ENCODE assay signal across 15 mouse cellular contexts in the genomic region with DNA sequence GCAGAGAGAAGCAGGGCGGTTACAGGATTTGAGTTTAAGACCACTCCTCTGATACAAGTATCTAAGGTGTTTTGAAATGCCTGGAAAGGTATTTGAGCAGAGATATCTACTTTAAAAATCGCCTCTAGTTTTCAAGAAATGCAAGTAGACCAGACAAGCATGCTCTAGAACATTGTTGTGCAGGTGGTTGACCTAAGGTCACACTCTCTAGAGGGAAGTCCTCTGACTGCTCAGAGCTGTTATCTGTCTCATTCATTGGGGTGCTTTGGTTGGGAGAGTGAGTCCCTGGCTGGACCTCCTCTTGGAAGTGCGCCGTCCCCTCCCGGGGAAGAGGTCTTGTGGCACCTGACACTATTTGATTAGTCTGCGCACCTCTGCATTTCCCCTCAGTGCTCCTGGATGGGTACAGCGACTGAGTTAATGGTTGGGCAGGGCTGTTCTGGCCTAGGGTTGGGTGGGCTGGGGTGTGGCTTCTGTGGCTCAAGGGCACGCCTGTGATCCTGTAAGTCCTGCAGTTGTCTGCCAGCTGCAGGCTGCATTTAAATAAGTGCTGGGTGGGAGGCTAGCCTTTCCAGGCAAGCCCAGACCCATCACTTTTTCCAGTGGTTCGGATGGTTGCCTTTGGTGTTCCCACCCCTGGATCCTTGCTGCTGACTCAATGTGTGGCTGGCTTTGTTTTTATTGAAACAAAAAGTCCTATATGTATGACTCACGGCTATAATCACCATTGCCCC.
DNase-seq lines count a peak whose midpoint lies in the region; ATAC-seq and TF ChIP-seq lines count a peak whose summit lies in the region.
"Had no signal": no experiment of that assay in that cellular context is flagged by ENCODE, and none has a peak within 500 bp of the region (broad histone marks: within the 10 kb centered on the region; RNA-seq: fewer than 3 reads in every experiment).

No protein-coding gene starts in this region.

- H3K36me3 ChIP-seq in forebrain, embryonic 11.5 days (ENCODE audit: control insufficient read depth, insufficient read depth, low read length) = no peaks in the 10 kb centered on the region
- no peaks in the 10 kb centered on the region for H3K36me3 ChIP-seq in forebrain, embryonic 16.5 days (ENCODE audit: control insufficient read depth, insufficient read depth)
- H3K36me3 ChIP-seq in limb, embryonic 12.5 days = no peaks in the 10 kb centered on the region
- H3K36me3 ChIP-seq in limb, embryonic 10.5 days = no peaks in the 10 kb centered on the region
- no peaks in the 10 kb centered on the region for H3K36me3 ChIP-seq in E14TG2a.4 (ENCODE audit: insufficient read depth, low read length)
- no peaks in the 10 kb centered on the region for H3K36me3 ChIP-seq in embryonic facial prominence, embryonic 14.5 days (ENCODE audit: control insufficient read depth, insufficient read depth, low read length)
- H3K36me3 ChIP-seq in forebrain, postnatal 0 days (ENCODE audit: insufficient read depth) = no peaks in the 10 kb centered on the region
- H3K36me3 ChIP-seq: forebrain, embryonic 10.5 days had no signal

- peaks cover 10% of the 10 kb centered on the region for H3K4me1 ChIP-seq in forebrain, embryonic 11.5 days (replicated peaks; ENCODE audit: control insufficient read depth, insufficient read depth, low read length)
- H3K4me1 ChIP-seq in forebrain, embryonic 16.5 days (replicated peaks; ENCODE audit: control insufficient read depth, insufficient read depth, low read length) = peaks cover 7% of the 10 kb centered on the region; the same call in 1 of the 2 replicates
- peaks cover 40% of the 10 kb centered on the region for H3K4me1 ChIP-seq in limb, embryonic 12.5 days (replicated peaks)
- H3K4me1 ChIP-seq in limb, embryonic 10.5 days = peaks cover 33% of the 10 kb centered on the region
- peaks cover 83% of the 10 kb centered on the region for H3K4me1 ChIP-seq in E14TG2a.4 (replicated peaks; ENCODE audit: low read depth, low read length)
- peaks cover 17% of the 10 kb centered on the region for H3K4me1 ChIP-seq in embryonic facial prominence, embryonic 14.5 days (ENCODE audit: control insufficient read depth, insufficient read depth, low read length)
- H3K4me1 ChIP-seq in forebrain, postnatal 0 days (ENCODE audit: insufficient read depth) = no peaks in the 10 kb centered on the region

- no peak overlapping the region for H3K4me2 ChIP-seq in forebrain, embryonic 11.5 days (ENCODE audit: low read depth, low read length, severe bottlenecking)
- no peak overlapping the region for H3K4me2 ChIP-seq in forebrain, embryonic 16.5 days (ENCODE audit: low read length)
- H3K4me2 ChIP-seq in limb, embryonic 12.5 days = peak overlapping the region; percentile 4; the same call in 1 of the 2 replicates
- no peak overlapping the region for H3K4me2 ChIP-seq in embryonic facial prominence, embryonic 14.5 days (ENCODE audit: low read depth, low read length)
- H3K4me2 ChIP-seq in forebrain, postnatal 0 days (ENCODE audit: low read depth) = no peak overlapping the region

- H3K27me3 ChIP-seq in forebrain, embryonic 11.5 days (ENCODE audit: control insufficient read depth, insufficient read depth, low read length) = no peaks in the 10 kb centered on the region
- no peaks in the 10 kb centered on the region for H3K27me3 ChIP-seq in forebrain, embryonic 16.5 days (replicated peaks; ENCODE audit: control insufficient read depth, insufficient read depth, low read length)
- H3K27me3 ChIP-seq in limb, embryonic 12.5 days = no peaks in the 10 kb centered on the region
- H3K27me3 ChIP-seq in limb, embryonic 10.5 days (ENCODE audit: low read depth, poor library complexity, severe bottlenecking) = no peaks in the 10 kb centered on the region; the same call in 1 of the 2 replicates
- no peaks in the 10 kb centered on the region for H3K27me3 ChIP-seq in E14TG2a.4 (ENCODE audit: insufficient read depth, low read length)
- H3K27me3 ChIP-seq in embryonic facial prominence, embryonic 14.5 days (replicated peaks; ENCODE audit: control insufficient read depth, insufficient read depth, low read length) = no peaks in the 10 kb centered on the region
- H3K27me3 ChIP-seq in forebrain, postnatal 0 days (ENCODE audit: insufficient read depth, low read length) = no peaks in the 10 kb centered on the region

- peak; percentile 34; the same call in 1 of the 2 replicates for ATAC-seq in forebrain, embryonic 11.5 days (replicated peaks; ENCODE audit: low FRiP score)
- no peak for ATAC-seq in forebrain, embryonic 16.5 days
- ATAC-seq in limb, embryonic 12.5 days (ENCODE audit: insufficient number of reproducible peaks, insufficient read depth, low FRiP score, low TSS enrichment, low read depth) = no peak
- peak; percentile 30; the same call in 1 of the 2 replicates for ATAC-seq in embryonic facial prominence, embryonic 14.5 days (ENCODE audit: low read depth)
- no peak for ATAC-seq in forebrain, postnatal 0 days

- no peaks in the 10 kb centered on the region for H3K9me3 ChIP-seq in forebrain, embryonic 11.5 days (ENCODE audit: control insufficient read depth, low read length)
- no peaks in the 10 kb centered on the region for H3K9me3 ChIP-seq in forebrain, embryonic 16.5 days (ENCODE audit: control insufficient read depth, low read length)
- no peaks in the 10 kb centered on the region for H3K9me3 ChIP-seq in limb, embryonic 12.5 days
- H3K9me3 ChIP-seq in limb, embryonic 10.5 days (replicated peaks) = no peaks in the 10 kb centered on the region
- H3K9me3 ChIP-seq in E14TG2a.4 (ENCODE audit: low read length) = no peaks in the 10 kb centered on the region
- H3K9me3 ChIP-seq in embryonic facial prominence, embryonic 14.5 days (ENCODE audit: control insufficient read depth, low read length) = no peaks in the 10 kb centered on the region
- no peaks in the 10 kb centered on the region for H3K9me3 ChIP-seq in forebrain, postnatal 0 days (ENCODE audit: low read length)
- H3K9me3 ChIP-seq: forebrain, embryonic 10.5 days had no signal

- no peak overlapping the region for H3K4me3 ChIP-seq in forebrain, embryonic 11.5 days (ENCODE audit: low read depth, low read length)
- H3K4me3 ChIP-seq in forebrain, embryonic 16.5 days (replicated peaks; ENCODE audit: low read length) = no peak overlapping the region
- no peak overlapping the region for H3K4me3 ChIP-seq in limb, embryonic 12.5 days (replicated peaks)
- no peak overlapping the region for H3K4me3 ChIP-seq in limb, embryonic 10.5 days
- peak overlapping the region; percentile 63 for H3K4me3 ChIP-seq in E14TG2a.4 (replicated peaks; ENCODE audit: low read length)
- no peak overlapping the region for H3K4me3 ChIP-seq in embryonic facial prominence, embryonic 14.5 days (ENCODE audit: low read depth, low read length)
- no peak overlapping the region for H3K4me3 ChIP-seq in forebrain, postnatal 0 days (ENCODE audit: low read depth, low read length)
- H3K4me3 ChIP-seq: forebrain, embryonic 10.5 days had no signal

- TF ChIP-seq CTCF in E14TG2a.4 (conservative IDR thresholded peaks at IDR 0.05; ENCODE audit: low read length) = no peak
- TF ChIP-seq CTCF in forebrain, postnatal 0 days (IDR thresholded peaks at IDR 0.05; ENCODE audit: low read depth) = no peak

- H3K9ac ChIP-seq in forebrain, embryonic 11.5 days (ENCODE audit: low read length) = no peak overlapping the region
- H3K9ac ChIP-seq in forebrain, embryonic 16.5 days (replicated peaks; ENCODE audit: low read depth, low read length) = no peak overlapping the region
- H3K9ac ChIP-seq in limb, embryonic 12.5 days (replicated peaks) = no peak overlapping the region
- no peak overlapping the region for H3K9ac ChIP-seq in embryonic facial prominence, embryonic 14.5 days (ENCODE audit: low read depth, low read length)
- H3K9ac ChIP-seq in forebrain, postnatal 0 days = no peak overlapping the region

- H3K27ac ChIP-seq in forebrain, embryonic 11.5 days (ENCODE audit: low read depth, low read length) = no peak overlapping the region
- H3K27ac ChIP-seq in forebrain, embryonic 16.5 days (ENCODE audit: low read length) = no peak overlapping the region
- 0 out of 2 replicates have a peak overlapping the region, but pooled peaks have one; percentile 29 for H3K27ac ChIP-seq in limb, embryonic 12.5 days
- H3K27ac ChIP-seq in limb, embryonic 10.5 days = no peak overlapping the region
- no peak overlapping the region for H3K27ac ChIP-seq in embryonic facial prominence, embryonic 14.5 days (replicated peaks; ENCODE audit: low read depth, low read length)
- no peak overlapping the region for H3K27ac ChIP-seq in forebrain, postnatal 0 days (ENCODE audit: low read depth, low read length)
- H3K27ac ChIP-seq: forebrain, embryonic 10.5 days had no signal

- DNase-seq in forebrain, embryonic 11.5 days (ENCODE audit: low spot score) = no peak
- DNase-seq in limb, embryonic 10.5 days (ENCODE audit: low spot score) = no peak
- peak; percentile 50 for DNase-seq in embryonic facial prominence, embryonic 14.5 days (ENCODE audit: low spot score)
- no peak for DNase-seq in cerebellum, adult 9-11 months
- no peak for DNase-seq in forebrain, postnatal 0 days
- DNase-seq: cerebellum, adult 11-12 months; gastrocnemius, postnatal 10 days; kidney, postnatal 36 days; liver; lung, postnatal 10 days; right cerebral cortex, postnatal 14 days had no signal

- WGBS in forebrain, embryonic 11.5 days = 35% methylated on average over 10 of the region's 10 CpGs
- WGBS in forebrain, embryonic 16.5 days = 43% methylated on average over 10 of the region's 10 CpGs
- WGBS in limb, embryonic 12.5 days = 40% methylated on average over 10 of the region's 10 CpGs
- WGBS in limb, embryonic 10.5 days = 35% methylated on average over 10 of the region's 10 CpGs
- 42% methylated on average over 10 of the region's 10 CpGs for WGBS in embryonic facial prominence, embryonic 14.5 days
- WGBS in forebrain, postnatal 0 days = 52% methylated on average over 10 of the region's 10 CpGs

Comparison
In these comparisons a context has a peak if more than half of its experiments do, and no peak if none do; other contexts are left out.
1. ATAC-seq: peak in forebrain, embryonic 11.5 days (single experiment) and embryonic facial prominence, embryonic 14.5 days (single experiment); none in forebrain, embryonic 16.5 days (single experiment), limb, embryonic 12.5 days (single experiment) and forebrain, postnatal 0 days (single experiment).